Mouse (Mus musculus) MEL (cell line): ENCODE results near the gene Npl.

ENCODE experiments used
- MAFK ChIP-seq: IDR thresholded peaks from 2 replicates; pipeline ENCODE4 v1.6.1; 2011; ENCODE audit warnings: low read depth, mild to moderate bottlenecking, low read length, improper control_type of control experiment, borderline replicate concordance
- SIN3A ChIP-seq: IDR thresholded peaks from 2 replicates; pipeline ENCODE4 v1.6.1; 2012; ENCODE audit warnings: low read length, improper control_type of control experiment, inconsistent platforms
- ZC3H11A ChIP-seq: IDR thresholded peaks from 2 replicates; pipeline ENCODE4 v1.6.1; 2012; ENCODE audit warnings: low read depth, mild to moderate bottlenecking, inconsistent platforms, low read length, improper control_type of control experiment

DNA sequence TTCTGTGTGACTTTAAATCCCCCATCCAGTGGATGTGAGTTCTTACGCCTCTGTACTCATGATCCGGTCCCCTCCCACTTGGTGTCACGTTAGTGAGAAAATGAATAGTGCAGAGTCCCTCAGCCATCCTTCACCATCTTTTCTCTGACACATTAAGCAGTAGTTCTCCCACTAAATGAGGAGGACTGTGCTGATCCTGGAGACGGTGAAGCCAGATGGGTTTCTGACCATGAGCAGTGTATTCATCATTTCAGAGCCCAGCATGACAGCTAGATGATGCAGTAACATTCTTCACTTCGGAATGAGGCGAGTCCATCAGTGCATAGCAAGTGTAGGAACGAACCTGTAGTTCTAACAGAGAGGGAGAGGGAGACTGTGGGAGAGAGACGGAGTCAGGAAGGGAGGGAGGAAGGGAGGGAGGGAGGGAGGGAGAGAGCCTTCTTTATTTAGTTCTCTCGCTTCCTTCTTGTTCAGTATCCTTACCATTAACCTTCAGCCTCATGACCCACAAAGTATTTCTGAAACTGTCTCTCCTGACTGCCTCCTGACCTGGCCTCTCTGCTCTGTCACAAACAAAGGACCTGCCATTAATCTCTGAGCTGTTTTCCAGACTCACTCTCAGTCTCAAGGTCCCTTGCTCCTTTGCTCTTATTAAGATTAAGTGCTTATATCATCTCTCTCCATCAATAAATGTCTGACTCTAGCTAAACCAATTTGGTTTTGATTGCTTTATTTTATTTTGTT, 49.6 kb upstream of the Npl start:
- no peak for TF ChIP-seq MAFK
- no peak for TF ChIP-seq SIN3A
- no peak for TF ChIP-seq ZC3H11A
